Mouse (Mus musculus) megakaryocyte-erythroid progenitor cell, adult 5-6 weeks (primary cell): ENCODE results near the gene Vmn2r102. TPM values are rescaled to one million over a fixed set of nuclear protein-coding genes. Genes with fewer than 3 reads are reported as not detected.

Experiments
- ATAC-seq: replicated peaks from 2 replicates; pipeline ENCODE4 v1.8.0; 2016; ENCODE audit warnings: mild to moderate bottlenecking, inconsistent platforms; ENCODE audit not compliant: severe bottlenecking, poor library complexity, low FRiP score, low TSS enrichment
- total RNA-seq, 2 experiments: library from RNA; stranded (forward) in 1 of 2; stranded (reverse) in 1 of 2; fragments of 200-1000, 215-1000 nt in 1 of 2; fragments of >200 nt in 1 of 2; fragmentation: Nextera tagmentation in 1 of 2; gene quantifications; 2 replicates each; pipeline ENCODE4 v1.2.3; 2014 to 2017

Gene Vmn2r102
- total RNA-seq (2014; fragmentation: Nextera tagmentation), result not detected in 2 replicates
- not detected in 2 replicates for total RNA-seq (2017)

DNA sequence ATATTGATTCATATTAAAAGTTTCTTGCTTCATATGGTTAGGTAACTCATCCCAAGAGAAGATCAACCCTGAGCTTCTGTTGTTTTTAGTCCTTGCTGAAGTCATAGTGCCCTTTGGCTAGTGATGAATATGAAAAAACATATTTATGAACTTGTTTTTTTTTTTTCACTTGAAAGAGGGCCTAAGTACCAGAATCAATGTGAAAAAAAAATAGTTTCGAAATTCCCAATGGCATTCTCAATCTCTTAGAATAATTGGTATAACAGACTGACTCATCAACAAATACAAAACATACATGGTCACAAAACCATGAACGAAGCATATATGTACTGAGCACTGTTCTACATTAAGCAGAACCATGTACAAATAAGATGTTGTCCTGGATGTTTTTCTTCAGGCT, at the start of gene Vmn2r102:
Gene Vmn2r102, plus strand, starts transcription at position 301 of the 400 bp plus-strand sequence.
- no peak for ATAC-seq

DNA sequence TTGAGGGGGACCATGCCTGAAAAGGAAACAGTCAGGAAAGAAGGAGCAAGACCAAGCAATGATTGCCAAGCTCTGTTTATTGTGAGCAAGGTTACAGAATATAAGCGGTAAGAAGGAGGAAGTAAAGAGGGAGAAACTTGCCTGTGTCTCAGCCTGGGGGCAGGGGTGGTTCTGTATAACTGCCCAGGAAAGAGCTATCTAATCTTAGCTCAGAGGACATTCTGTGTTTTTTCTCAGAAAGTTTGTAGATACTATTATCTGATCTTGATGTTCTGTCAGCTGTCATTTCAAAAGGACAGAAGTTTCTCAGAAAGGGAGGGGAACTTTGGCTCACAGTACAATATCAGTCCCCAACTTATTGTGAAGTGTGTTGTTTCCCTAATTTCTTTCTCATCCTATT, 30.8 kb upstream of the Vmn2r102 start:
- no peak for ATAC-seq

DNA sequence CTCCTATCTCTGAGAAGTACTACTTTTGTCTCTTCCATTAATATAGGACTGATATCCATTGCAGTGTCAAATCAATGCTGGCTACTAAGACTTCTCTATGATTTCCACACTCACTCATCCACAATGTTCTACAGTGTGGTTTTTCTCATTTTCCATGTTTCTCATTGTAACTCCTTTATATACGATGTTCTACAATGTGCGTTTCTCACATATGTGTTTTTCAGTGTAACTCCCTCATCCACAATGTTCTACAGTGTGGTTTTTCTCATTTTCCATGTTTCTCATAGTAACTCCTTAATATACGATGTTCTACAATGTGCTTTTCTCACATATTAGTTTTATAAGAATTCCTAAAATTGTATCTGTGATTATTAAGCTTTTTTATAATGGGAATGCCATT, 1.7 kb upstream of the Vmn2r102 start:
- ATAC-seq, result 0 out of 2 replicates have a peak, but pooled peaks have one; percentile 50

DNA sequence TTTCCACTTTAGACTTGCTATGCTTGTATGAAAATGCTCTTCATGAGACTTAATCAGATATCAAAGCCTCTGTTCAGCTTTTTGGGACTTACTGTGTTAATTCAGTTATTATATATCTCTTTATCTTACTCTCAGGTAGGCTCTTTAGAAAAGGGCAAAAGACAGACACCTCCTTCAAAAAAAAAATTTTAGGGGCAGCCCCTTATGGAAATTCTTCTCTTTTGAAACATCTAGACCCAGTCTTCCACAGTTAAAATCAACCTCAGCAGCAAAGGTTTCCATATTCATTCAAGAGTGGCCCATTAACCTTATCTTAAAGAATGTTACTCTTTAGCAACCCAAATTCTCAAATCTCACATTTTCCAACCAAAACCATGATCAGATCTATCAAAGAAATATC, 31.9 kb downstream of the Vmn2r102 start:
- ATAC-seq, result no peak

Other genes starting within 250 kb of the Vmn2r102 start
- gene Vmn2r100, start 155.6 kb upstream of the Vmn2r102 start, total RNA-seq (2014; fragmentation: Nextera tagmentation), result not detected in 2 replicates
- gene Vmn2r100, start 155.6 kb upstream of the Vmn2r102 start, total RNA-seq (2017), result not detected in 2 replicates
- not detected in 2 replicates for gene Vmn2r101, start 83.1 kb upstream of the Vmn2r102 start, total RNA-seq (2014; fragmentation: Nextera tagmentation)
- not detected in 2 replicates for gene Vmn2r101, start 83.1 kb upstream of the Vmn2r102 start, total RNA-seq (2017)
- not detected in 2 replicates for gene Vmn2r103, start 113.0 kb downstream of the Vmn2r102 start, total RNA-seq (2014; fragmentation: Nextera tagmentation)
- gene Vmn2r103, start 113.0 kb downstream of the Vmn2r102 start, total RNA-seq (2017), result not detected in 2 replicates